Mouse (Mus musculus): ENCODE results near the gene Stard5. TPM values are rescaled to one million over a fixed set of nuclear protein-coding genes. Genes with fewer than 3 reads are reported as not detected.

Gene Stard5
- polyA plus RNA-seq, 1 experiment from 2014 or later, result 12.6 TPM

DNA sequence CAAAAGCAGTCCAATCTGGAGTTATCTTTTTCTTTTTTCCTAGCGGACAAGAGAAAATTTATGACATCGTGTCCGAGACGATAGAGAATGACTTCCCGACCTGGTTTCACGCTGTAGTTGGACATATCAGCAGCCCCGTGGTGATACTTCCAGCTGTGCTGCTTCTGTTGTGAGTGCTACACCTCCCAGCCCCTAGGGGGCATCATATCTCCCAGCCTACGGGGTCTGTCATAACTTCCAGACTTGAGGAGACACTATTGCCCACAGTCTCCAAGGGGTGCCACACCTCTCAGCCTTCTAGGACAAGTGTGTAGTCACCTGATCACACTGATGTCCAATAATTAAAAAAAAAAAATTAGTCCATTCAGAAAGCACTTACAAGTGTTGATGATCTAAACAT is 15.9 kb upstream of the Stard5 start:
- Histone ChIP-seq H3K36me3 (no peaks in the 10 kb centered on the region), H3K27me3 (ENCODE audit: low read depth, poor library complexity, severe bottlenecking) (no peaks in the 10 kb centered on the region), H3K27ac (replicated peaks) (no peak overlapping the region), H3K4me1 (no peaks in the 10 kb centered on the region), H3K9me3 (replicated peaks) (no peaks in the 10 kb centered on the region), H3K4me3 (no peak overlapping the region)
- 88% methylated on average over 8 of the region's 8 CpGs for WGBS
- no peak for DNase-seq (ENCODE audit: low spot score)

DNA sequence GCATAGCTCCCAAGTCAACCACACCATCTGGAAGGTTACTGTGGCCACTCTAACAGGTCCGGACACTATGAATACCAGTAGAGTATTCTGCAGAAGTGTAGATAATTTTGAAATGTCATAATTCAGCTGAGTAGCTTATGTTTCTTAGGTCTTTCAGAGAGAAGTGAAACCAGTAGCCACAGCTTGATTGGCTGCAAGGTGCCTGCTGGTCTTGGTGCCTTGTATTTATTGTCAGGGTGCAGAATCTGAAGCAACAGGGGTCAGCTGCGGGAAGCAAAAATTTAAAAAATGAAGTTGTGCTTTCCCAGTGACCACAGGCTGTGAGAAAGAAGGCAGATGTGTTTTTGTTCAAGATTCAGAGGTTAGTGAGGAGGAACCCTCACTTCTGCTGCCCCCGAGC is 15.5 kb upstream of the Stard5 start:
- no peak overlapping the region for H3K4me3 ChIP-seq
- WGBS, result 90% methylated on average over 3 of the region's 3 CpGs
- no peaks in the 10 kb centered on the region for H3K4me1 ChIP-seq
- H3K27ac ChIP-seq (replicated peaks), result no peak overlapping the region
- no peaks in the 10 kb centered on the region for H3K36me3 ChIP-seq
- H3K27me3 ChIP-seq (ENCODE audit: low read depth, poor library complexity, severe bottlenecking), result no peaks in the 10 kb centered on the region
- no peak for DNase-seq (ENCODE audit: low spot score)
- no peaks in the 10 kb centered on the region for H3K9me3 ChIP-seq (replicated peaks)

DNA sequence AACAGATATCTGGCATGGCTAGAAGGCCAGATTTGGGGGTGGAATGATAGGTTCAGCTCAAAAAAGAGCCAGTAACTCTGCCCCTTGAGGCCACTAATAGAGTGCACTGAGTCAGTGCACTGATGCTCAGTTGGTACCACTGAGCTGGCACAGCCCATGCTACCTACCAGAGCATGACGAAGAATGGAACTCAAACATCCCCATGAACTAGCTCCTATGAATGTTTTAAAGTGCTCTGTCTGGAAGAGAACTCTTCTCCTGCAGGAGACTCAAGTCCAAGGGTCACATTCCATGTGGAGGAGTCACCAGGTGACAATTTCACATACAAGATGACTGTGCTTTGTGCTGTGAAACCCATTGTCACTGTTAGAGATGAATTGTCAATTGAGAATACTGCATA is 13.1 kb upstream of the Stard5 start:
- no peaks in the 10 kb centered on the region for H3K27me3 ChIP-seq (ENCODE audit: low read depth, poor library complexity, severe bottlenecking)
- DNase-seq (ENCODE audit: low spot score), result no peak
- 90% methylated on average over 1 of the region's 1 CpGs for WGBS
- H3K4me3 ChIP-seq, result no peak overlapping the region
- no peaks in the 10 kb centered on the region for H3K9me3 ChIP-seq (replicated peaks)
- no peak overlapping the region for H3K27ac ChIP-seq (replicated peaks)
- H3K4me1 ChIP-seq, result no peaks in the 10 kb centered on the region
- H3K36me3 ChIP-seq, result no peaks in the 10 kb centered on the region

DNA sequence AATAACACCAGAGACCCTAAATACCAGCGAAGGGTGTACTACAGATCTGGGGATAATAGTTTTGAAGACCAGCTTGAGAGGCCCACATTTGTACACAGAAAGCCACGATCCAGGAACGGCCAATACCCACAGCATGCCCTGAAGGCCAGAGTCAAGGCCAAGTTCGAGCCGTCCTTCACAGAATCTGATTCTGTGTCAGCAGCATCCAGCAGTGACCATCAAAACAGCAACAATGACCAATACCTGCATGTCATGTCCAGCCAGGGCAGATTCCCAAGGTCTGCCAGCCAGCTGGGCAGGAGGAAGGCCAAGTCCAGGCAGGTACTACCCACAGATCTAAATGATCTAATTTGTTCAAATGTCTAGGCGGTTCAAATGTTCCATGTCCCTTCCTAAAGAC is 9.2 kb upstream of the Stard5 start:
- 86% methylated on average over 6 of the region's 6 CpGs for WGBS
- H3K36me3 ChIP-seq, result no peaks in the 10 kb centered on the region
- no peak overlapping the region for H3K27ac ChIP-seq (replicated peaks)
- no peaks in the 10 kb centered on the region for H3K27me3 ChIP-seq (ENCODE audit: low read depth, poor library complexity, severe bottlenecking)
- H3K9me3 ChIP-seq (replicated peaks), result no peaks in the 10 kb centered on the region
- no peak overlapping the region for H3K4me3 ChIP-seq
- no peak for DNase-seq (ENCODE audit: low spot score)
- H3K4me1 ChIP-seq, result no peaks in the 10 kb centered on the region

DNA sequence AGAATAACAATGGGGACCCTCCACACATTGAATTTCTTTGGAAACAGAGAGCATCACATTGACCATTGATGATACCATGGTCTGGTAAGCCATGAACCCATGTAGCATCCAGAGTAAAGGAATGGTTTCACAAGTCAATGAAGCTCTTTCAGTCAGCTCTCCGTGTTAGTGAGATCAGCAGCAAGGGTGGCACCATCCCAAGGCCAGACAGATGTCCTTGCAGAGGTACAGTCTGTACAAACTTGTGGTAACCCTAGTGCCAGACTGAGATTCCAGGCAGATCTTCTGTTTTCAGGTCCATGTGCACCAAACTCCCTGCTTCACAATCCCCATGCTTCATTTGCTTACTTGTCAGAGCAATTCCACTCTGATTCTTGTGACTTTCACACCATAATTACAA is 7.7 kb upstream of the Stard5 start:
- no peak overlapping the region for H3K4me3 ChIP-seq
- H3K36me3 ChIP-seq, result no peaks in the 10 kb centered on the region
- DNase-seq (ENCODE audit: low spot score), result no peak
- WGBS, result 81% methylated on average over 1 of the region's 1 CpGs
- H3K27me3 ChIP-seq (ENCODE audit: low read depth, poor library complexity, severe bottlenecking), result no peaks in the 10 kb centered on the region
- no peaks in the 10 kb centered on the region for H3K4me1 ChIP-seq
- H3K27ac ChIP-seq (replicated peaks), result no peak overlapping the region
- no peaks in the 10 kb centered on the region for H3K9me3 ChIP-seq (replicated peaks)

DNA sequence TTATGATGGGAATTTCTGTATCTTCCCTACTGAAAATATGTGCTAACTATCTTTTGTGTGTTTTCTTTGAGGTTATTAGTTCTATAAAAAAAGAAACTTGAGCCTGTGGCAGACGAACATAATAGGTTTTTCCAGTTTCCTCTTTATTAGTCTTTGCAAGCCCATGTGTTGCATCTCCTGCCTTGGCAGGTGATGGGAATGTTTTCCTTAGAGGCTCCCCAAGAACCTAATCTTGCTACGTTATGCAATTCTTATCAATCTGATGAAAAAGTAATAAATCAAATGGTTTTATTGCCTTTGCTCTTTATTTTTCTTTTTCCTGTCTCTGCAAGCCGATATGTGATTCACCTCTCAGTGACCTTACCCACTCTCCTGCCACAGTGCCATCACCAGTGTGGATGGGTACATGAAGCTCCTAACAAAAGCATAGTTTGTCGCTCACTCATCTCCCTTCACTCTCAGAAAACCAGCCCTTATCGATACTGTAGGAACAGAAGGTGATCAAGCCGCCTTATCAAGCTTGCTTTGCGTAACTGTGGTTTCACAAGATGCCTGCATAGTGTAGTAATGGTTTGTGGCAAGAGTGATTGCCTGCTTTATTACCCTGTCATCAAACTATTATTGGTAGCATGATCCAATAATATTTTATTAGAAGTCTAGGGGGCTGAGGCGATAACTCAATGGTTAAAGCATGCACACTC is 5.1 kb upstream of the Stard5 start:
- H3K4me1 ChIP-seq, result peaks cover 10% of the 10 kb centered on the region
- WGBS, result 93% methylated on average over 8 of the region's 8 CpGs
- DNase-seq (ENCODE audit: low spot score), result no peak

DNA sequence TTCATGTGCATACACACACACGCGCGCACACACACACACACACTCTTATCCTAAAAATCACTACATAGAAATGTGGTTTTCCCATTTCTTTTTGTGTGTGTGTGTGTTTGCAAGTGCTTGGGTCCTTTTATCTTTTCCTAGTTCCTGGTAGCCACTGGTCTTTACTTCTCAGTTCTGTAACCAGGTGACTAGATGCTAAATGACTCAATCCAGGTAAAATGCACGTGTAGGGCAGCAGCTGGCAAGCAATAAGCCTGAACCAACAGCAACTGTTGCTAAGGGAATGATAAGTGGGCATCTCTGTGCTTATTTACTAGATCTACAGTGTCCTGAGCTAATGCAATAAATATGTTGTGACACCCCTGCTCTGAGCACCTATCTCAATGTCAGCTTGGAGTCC is 4.4 kb upstream of the Stard5 start:
- no peaks in the 10 kb centered on the region for H3K36me3 ChIP-seq
- no peak for DNase-seq (ENCODE audit: low spot score)
- H3K4me1 ChIP-seq, result peaks cover 15% of the 10 kb centered on the region
- H3K27ac ChIP-seq (replicated peaks), result no peak overlapping the region
- 90% methylated on average over 4 of the region's 4 CpGs for WGBS
- H3K9me3 ChIP-seq (replicated peaks), result no peaks in the 10 kb centered on the region
- no peak overlapping the region for H3K4me3 ChIP-seq
- H3K27me3 ChIP-seq (ENCODE audit: low read depth, poor library complexity, severe bottlenecking), result 0 out of 2 replicates have a peak, but pooled peaks cover under 1% of the 10 kb centered on the region

More for the DNA sequence above, 5.1 kb upstream of the Stard5 start:
- Histone ChIP-seq H3K4me3 (no peak overlapping the region), H3K27me3 (ENCODE audit: low read depth, poor library complexity, severe bottlenecking) (no peaks in the 10 kb centered on the region), H3K9me3 (replicated peaks) (no peaks in the 10 kb centered on the region), H3K27ac (replicated peaks) (no peak overlapping the region), H3K36me3 (no peaks in the 10 kb centered on the region)

DNA sequence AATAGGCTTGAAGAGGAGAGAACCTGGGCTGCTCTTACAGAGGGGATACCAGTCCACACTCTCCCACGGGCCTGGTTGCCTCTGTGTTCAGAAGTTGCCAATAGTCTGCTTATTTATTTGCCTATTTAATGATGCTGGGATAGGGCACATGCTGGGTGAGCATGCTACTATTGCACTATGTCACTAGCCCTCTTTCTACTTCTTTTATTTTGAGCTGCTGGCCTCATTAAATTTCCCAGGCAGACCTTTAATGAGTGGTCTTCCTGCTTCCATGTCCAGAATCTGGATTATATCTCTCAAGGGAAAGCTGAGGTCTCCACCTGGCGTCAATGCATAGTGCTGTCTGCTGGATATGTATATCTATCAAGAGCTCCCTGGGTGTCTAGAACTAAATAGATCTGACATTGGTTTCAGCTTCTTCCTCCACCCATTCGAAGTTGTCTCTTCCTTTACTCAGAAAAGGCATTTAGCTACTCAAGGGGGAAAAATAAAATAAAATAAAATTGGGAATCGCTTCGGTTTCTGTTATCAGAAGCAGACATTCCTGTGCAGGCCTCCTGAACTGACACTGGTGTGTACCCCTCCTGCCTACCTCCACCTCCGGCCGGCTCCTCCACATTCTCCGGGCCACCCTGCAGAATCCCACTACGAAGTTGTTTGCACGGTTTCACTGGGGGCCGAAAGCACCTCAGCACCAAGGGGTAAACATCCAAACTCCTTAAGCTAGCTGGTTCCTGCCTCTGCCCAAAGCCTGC is 509 bp upstream of the Stard5 start:
- WGBS, result 20% methylated on average over 11 of the region's 11 CpGs
- peak overlapping the region; percentile 84 for H3K27ac ChIP-seq (replicated peaks)
- H3K36me3 ChIP-seq, result 0 out of 2 replicates have a peak, but pooled peaks cover 2% of the 10 kb centered on the region
- H3K27me3 ChIP-seq (ENCODE audit: low read depth, poor library complexity, severe bottlenecking), result 0 out of 2 replicates have a peak, but pooled peaks cover 5% of the 10 kb centered on the region
- peaks cover 27% of the 10 kb centered on the region for H3K4me1 ChIP-seq
- H3K4me3 ChIP-seq, result peak overlapping the region; percentile 75
- H3K9me3 ChIP-seq (replicated peaks), result no peaks in the 10 kb centered on the region
- no peak for DNase-seq (ENCODE audit: low spot score)

DNA sequence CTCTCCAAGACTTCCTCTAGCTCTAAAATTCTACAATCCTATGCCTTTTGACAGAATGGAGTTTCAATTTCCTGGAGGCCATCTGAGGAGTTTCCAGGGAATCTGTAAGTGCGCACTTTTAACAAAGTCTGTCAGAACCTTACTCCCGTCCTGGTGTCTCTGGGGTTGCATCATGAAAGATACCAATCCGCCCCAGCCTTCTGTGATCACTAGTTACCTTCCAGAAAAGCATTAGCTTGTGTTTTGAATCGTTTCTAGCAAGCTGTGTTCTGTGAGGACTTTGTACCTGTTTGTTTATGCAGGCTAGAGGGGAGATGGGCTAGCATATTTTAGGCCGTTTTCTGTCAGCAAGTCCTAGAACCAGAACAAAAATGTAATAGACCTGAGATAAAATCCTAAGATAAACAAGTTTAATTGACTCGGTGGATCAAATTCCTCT is 942 bp downstream of the Stard5 start:
- no peaks in the 10 kb centered on the region for H3K9me3 ChIP-seq (replicated peaks)
- 62% methylated on average over 6 of the region's 6 CpGs for WGBS
- peaks cover 27% of the 10 kb centered on the region for H3K4me1 ChIP-seq
- DNase-seq (ENCODE audit: low spot score), result no peak
- 0 out of 2 replicates have a peak, but pooled peaks cover 5% of the 10 kb centered on the region for H3K27me3 ChIP-seq (ENCODE audit: low read depth, poor library complexity, severe bottlenecking)
- peak overlapping the region; percentile 75 for H3K4me3 ChIP-seq
- no peak overlapping the region for H3K27ac ChIP-seq (replicated peaks)
- H3K36me3 ChIP-seq, result peaks cover 14% of the 10 kb centered on the region

DNA sequence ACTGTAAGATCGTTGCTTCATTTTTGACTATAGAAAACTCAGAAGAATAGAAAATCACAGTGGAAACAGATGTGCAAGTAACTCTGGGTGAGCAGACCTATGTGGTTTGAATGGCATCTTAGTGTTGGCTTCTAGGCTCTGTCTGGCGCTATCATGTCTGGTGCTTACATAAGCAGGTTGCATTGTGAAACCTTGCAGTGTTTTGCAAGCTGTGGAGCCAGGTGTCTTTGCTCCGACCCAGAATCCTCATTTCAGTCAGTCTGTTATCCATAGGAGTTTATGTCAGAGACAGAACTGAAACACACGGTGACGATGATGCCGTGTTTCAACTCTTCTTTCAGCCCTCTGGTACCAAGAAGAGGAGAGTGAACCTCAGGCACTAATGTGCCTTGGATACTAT is 2.1 kb downstream of the Stard5 start:
- no peak overlapping the region for H3K4me3 ChIP-seq
- H3K27ac ChIP-seq (replicated peaks), result no peak overlapping the region
- WGBS, result 93% methylated on average over 6 of the region's 6 CpGs
- H3K9me3 ChIP-seq (replicated peaks), result no peaks in the 10 kb centered on the region
- H3K4me1 ChIP-seq, result peaks cover 27% of the 10 kb centered on the region
- H3K27me3 ChIP-seq (ENCODE audit: low read depth, poor library complexity, severe bottlenecking), result 0 out of 2 replicates have a peak, but pooled peaks cover 5% of the 10 kb centered on the region
- DNase-seq (ENCODE audit: low spot score), result no peak
- H3K36me3 ChIP-seq, result peaks cover 22% of the 10 kb centered on the region

DNA sequence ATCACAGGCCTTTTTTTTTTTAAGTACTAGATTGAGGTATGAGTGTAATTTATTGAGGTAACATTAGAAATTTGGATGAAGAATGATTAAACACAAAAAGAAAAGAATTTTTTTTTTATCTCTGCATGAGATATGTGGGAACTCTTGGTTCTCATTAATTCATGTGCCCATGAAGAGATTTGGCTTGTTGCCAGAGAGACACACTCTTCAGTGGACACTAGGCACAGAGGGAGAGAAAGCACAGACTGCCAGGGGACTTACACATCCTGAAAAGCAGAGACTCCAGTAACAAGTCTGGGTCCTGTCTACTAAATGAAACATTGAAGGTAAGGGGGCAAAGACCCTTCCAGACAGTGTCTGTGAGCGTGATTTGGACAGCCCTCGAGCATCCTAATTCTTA is 4.0 kb downstream of the Stard5 start:
- Histone ChIP-seq H3K4me1 (peaks cover 27% of the 10 kb centered on the region), H3K4me3 (no peak overlapping the region), H3K27ac (replicated peaks) (no peak overlapping the region), H3K27me3 (ENCODE audit: low read depth, poor library complexity, severe bottlenecking) (0 out of 2 replicates have a peak, but pooled peaks cover 5% of the 10 kb centered on the region), H3K36me3 (peaks cover 31% of the 10 kb centered on the region), H3K9me3 (replicated peaks) (no peaks in the 10 kb centered on the region)
- 95% methylated on average over 2 of the region's 2 CpGs for WGBS
- DNase-seq (ENCODE audit: low spot score), result no peak

DNA sequence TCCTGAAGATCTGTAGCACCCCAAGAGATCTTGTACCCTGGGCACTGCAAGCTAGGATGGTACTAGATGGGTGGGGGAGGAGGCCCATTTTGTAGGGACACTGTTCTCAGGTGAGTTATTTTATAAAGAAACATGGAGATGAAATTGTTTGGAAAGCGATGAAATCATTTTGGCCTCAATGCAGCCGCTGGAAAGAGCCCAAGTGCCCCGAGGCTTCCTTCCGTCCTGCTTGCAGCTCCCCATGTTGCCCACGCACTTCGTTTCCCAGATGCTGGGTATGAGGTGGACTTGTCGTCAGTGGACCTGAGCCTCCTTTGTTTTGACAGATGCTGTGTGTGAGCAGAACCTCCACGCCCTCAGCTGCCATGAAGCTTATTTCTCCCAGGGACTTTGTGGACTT is 4.7 kb downstream of the Stard5 start:
- Histone ChIP-seq H3K27ac (replicated peaks) (no peak overlapping the region), H3K36me3 (peaks cover 36% of the 10 kb centered on the region), H3K4me1 (peaks cover 25% of the 10 kb centered on the region), H3K4me3 (no peak overlapping the region), H3K27me3 (ENCODE audit: low read depth, poor library complexity, severe bottlenecking) (0 out of 2 replicates have a peak, but pooled peaks cover 5% of the 10 kb centered on the region), H3K9me3 (replicated peaks) (no peaks in the 10 kb centered on the region)
- no peak for DNase-seq (ENCODE audit: low spot score)
- 89% methylated on average over 8 of the region's 8 CpGs for WGBS
